Mouse (Mus musculus) megakaryocyte, embryonic 14.5 days (primary cell): ENCODE data around the gene Efnb2.

Experiments used
- FLI1 ChIP-seq: IDR thresholded peaks from 2 replicates; pipeline ENCODE4 v1.6.1; 2012; ENCODE audit warnings: low read length, inconsistent platforms, mixed read lengths
- GATA1 ChIP-seq: IDR thresholded peaks from 3 replicates; pipeline ENCODE4 v1.6.1; 2012; ENCODE audit warnings: mixed read lengths, low read length, inconsistent platforms, borderline replicate concordance

- TF ChIP-seq GATA1 (no peak), FLI1 (no peak)
Observed at GRCm38 (mm10) chr8:8647824-8648223, 13.2 kb downstream of the Efnb2 start.
